Mouse (Mus musculus) lung, embryonic 16.5 days (tissue): ENCODE data around the gene Cbx7. TPM values are rescaled to one million over a fixed set of nuclear protein-coding genes. Genes with fewer than 3 reads are reported as not detected.

Experiments
- ATAC-seq: fragments of 200-750 bp; cut with Nextera tagmentation; 2 replicates; pipeline ENCODE4 v1.8.0; 2017; ENCODE audit warnings: low read depth, mild to moderate bottlenecking, moderate library complexity
- H3K27ac ChIP-seq: fragments of 300-500 bp; sonication (generic); 2 replicates; pipeline ENCODE4 v1.5.1; 2014; ENCODE audit warnings: mild to moderate bottlenecking, control low read depth, low read length
- H3K27me3 ChIP-seq: fragments of 300-500 bp; sonication (generic); 2 replicates; pipeline ENCODE4 v1.6.1; 2014; ENCODE audit warnings: low read depth, low read length, mixed read lengths; ENCODE audit not compliant: control insufficient read depth, insufficient read depth
- H3K36me3 ChIP-seq: fragments of 300-500 bp; sonication (generic); 2 replicates; pipeline ENCODE4 v1.6.1; 2014; ENCODE audit warnings: low read length; ENCODE audit not compliant: control insufficient read depth, insufficient read depth
- H3K4me1 ChIP-seq: fragments of 300-500 bp; sonication (generic); replicated peaks from 2 replicates; pipeline ENCODE4 v1.6.1; 2014; ENCODE audit warnings: low read length, mixed read lengths; ENCODE audit not compliant: control insufficient read depth, insufficient read depth
- H3K4me2 ChIP-seq: fragments of 300-500 bp; sonication (generic); 2 replicates; pipeline ENCODE4 v1.6.1; 2014; ENCODE audit warnings: low read depth, low read length, control low read depth
- H3K4me3 ChIP-seq: fragments of 300-500 bp; sonication (generic); 2 replicates; pipeline ENCODE4 v1.5.1; 2014; ENCODE audit warnings: mild to moderate bottlenecking, low read length, control low read depth
- H3K9ac ChIP-seq: fragments of 300-500 bp; sonication (generic); 2 replicates; pipeline ENCODE4 v1.6.1; 2014; ENCODE audit warnings: low read length, control low read depth
- H3K9me3 ChIP-seq: fragments of 300-500 bp; sonication (generic); 2 replicates; pipeline ENCODE4 v1.6.1; 2016; ENCODE audit warnings: low read length; ENCODE audit not compliant: control insufficient read depth
- WGBS: fragments of 180-500 bp; shearing (Covaris S2); extraction: QIAGEN DNeasy Blood & Tissue Kit; methylation state at CpG from one replicate; pipeline ENCODE4 v1.1.7; 2014; 5-methylcytosine and 5-hydroxymethylcytosine counted together
- polyA plus RNA-seq: library from polyadenylated mRNA; unstranded; fragments of >200 nt; fragmentation: Nextera tagmentation; extraction: Ambion mirVana; gene quantifications from 2 replicates; pipeline ENCODE4 v1.2.1, GENCODE M21; 2015

Cbx7 gene
- polyA plus RNA-seq, 1 experiment from 2014 or later: 3.1 TPM

- Histone ChIP-seq H3K36me3 (no peaks in the 10 kb centered on the region), H3K9me3 (no peaks in the 10 kb centered on the region), H3K9ac (peak overlapping the region; percentile 38), H3K4me2 (peak overlapping the region; percentile 9; the same call in 1 of the 2 replicates), H3K27me3 (no peaks in the 10 kb centered on the region), H3K4me1 (peaks cover 24% of the 10 kb centered on the region), H3K4me3 (no peak overlapping the region), H3K27ac (peak overlapping the region; percentile 77)
- ATAC-seq: peak; percentile 18; the same call in 1 of the 2 replicates
- 63% methylated on average over 10 of the region's 10 CpGs for WGBS
Observed at GRCm38 (mm10) chr15:80005436-80005835, 34.5 kb upstream of the Cbx7 start.

- WGBS: 39% methylated on average over 14 of the region's 14 CpGs
Observed at GRCm38 (mm10) chr15:80004644-80005340, 33.9 kb upstream of the Cbx7 start.

GRCm38 (mm10) chr15:80003581-80003980 is 32.7 kb upstream of the Cbx7 start:
- no peak overlapping the region for H3K4me2 ChIP-seq
- no peaks in the 10 kb centered on the region for H3K27me3 ChIP-seq
- WGBS: 47% methylated on average over 2 of the region's 2 CpGs
- no peaks in the 10 kb centered on the region for H3K9me3 ChIP-seq
- H3K36me3 ChIP-seq: no peaks in the 10 kb centered on the region
- H3K4me1 ChIP-seq: peaks cover 17% of the 10 kb centered on the region
- H3K9ac ChIP-seq: peak overlapping the region; percentile 18; the same call in 1 of the 2 replicates
- no peak overlapping the region for H3K4me3 ChIP-seq
- no peak for ATAC-seq
- H3K27ac ChIP-seq: peak overlapping the region; percentile 76

More at GRCm38 (mm10) chr15:80004644-80005340, 33.9 kb upstream of the Cbx7 start:
- Histone ChIP-seq H3K4me1 (peaks cover 22% of the 10 kb centered on the region), H3K27me3 (no peaks in the 10 kb centered on the region), H3K9me3 (no peaks in the 10 kb centered on the region), H3K27ac (peak overlapping the region; percentile 77), H3K4me2 (peak overlapping the region; percentile 11; the same call in 1 of the 2 replicates), H3K4me3 (no peak overlapping the region), H3K9ac (peak overlapping the region; percentile 38), H3K36me3 (no peaks in the 10 kb centered on the region)
- peak; percentile 84 for ATAC-seq

- no peak overlapping the region for H3K27ac ChIP-seq
- H3K4me2 ChIP-seq: no peak overlapping the region
- H3K4me1 ChIP-seq: peaks cover 17% of the 10 kb centered on the region
- no peaks in the 10 kb centered on the region for H3K27me3 ChIP-seq
- no peak overlapping the region for H3K4me3 ChIP-seq
- WGBS: 86% methylated on average over 23 of the region's 23 CpGs
- H3K9me3 ChIP-seq: no peaks in the 10 kb centered on the region
- ATAC-seq: no peak
- peaks cover 3% of the 10 kb centered on the region; the same call in 1 of the 2 replicates for H3K36me3 ChIP-seq
- H3K9ac ChIP-seq: no peak overlapping the region
Observed at GRCm38 (mm10) chr15:80001601-80002000, 30.7 kb upstream of the Cbx7 start.

GRCm38 (mm10) chr15:80000694-80001093 is 29.8 kb upstream of the Cbx7 start:
- Histone ChIP-seq H3K4me2 (no peak overlapping the region), H3K27me3 (no peaks in the 10 kb centered on the region), H3K9ac (no peak overlapping the region), H3K4me1 (peaks cover 8% of the 10 kb centered on the region), H3K36me3 (peaks cover 3% of the 10 kb centered on the region; the same call in 1 of the 2 replicates), H3K27ac (no peak overlapping the region), H3K9me3 (no peaks in the 10 kb centered on the region), H3K4me3 (no peak overlapping the region)
- no peak for ATAC-seq
- WGBS: 30% methylated on average over 8 of the region's 8 CpGs

- H3K4me1 ChIP-seq: no peaks in the 10 kb centered on the region
- H3K9ac ChIP-seq: no peak overlapping the region
- no peak overlapping the region for H3K4me3 ChIP-seq
- H3K27ac ChIP-seq: no peak overlapping the region
- no peak; the same call in 1 of the 2 replicates for ATAC-seq
- 56% methylated on average over 3 of the region's 3 CpGs for whole genome bisulfite sequencing
- no peaks in the 10 kb centered on the region for H3K9me3 ChIP-seq
- no peaks in the 10 kb centered on the region for H3K27me3 ChIP-seq
- H3K4me2 ChIP-seq: no peak overlapping the region
- peaks cover 3% of the 10 kb centered on the region; the same call in 1 of the 2 replicates for H3K36me3 ChIP-seq
Observed at GRCm38 (mm10) chr15:79997988-79998387, 27.1 kb upstream of the Cbx7 start.

- H3K4me1 ChIP-seq: no peaks in the 10 kb centered on the region
- no peaks in the 10 kb centered on the region for H3K27me3 ChIP-seq
- no peak overlapping the region for H3K9ac ChIP-seq
- no peak overlapping the region for H3K27ac ChIP-seq
- peaks cover 3% of the 10 kb centered on the region; the same call in 1 of the 2 replicates for H3K36me3 ChIP-seq
- no peak overlapping the region for H3K4me2 ChIP-seq
- H3K4me3 ChIP-seq: no peak overlapping the region
- no peak for ATAC-seq
- WGBS: 86% methylated on average over 11 of the region's 11 CpGs
- H3K9me3 ChIP-seq: no peaks in the 10 kb centered on the region
Observed at GRCm38 (mm10) chr15:79996781-79997180, 25.9 kb upstream of the Cbx7 start.

GRCm38 (mm10) chr15:79995552-79995951 is 24.6 kb upstream of the Cbx7 start:
- H3K4me2 ChIP-seq: no peak overlapping the region
- no peaks in the 10 kb centered on the region for H3K9me3 ChIP-seq
- no peak overlapping the region for H3K27ac ChIP-seq
- H3K36me3 ChIP-seq: peaks cover 3% of the 10 kb centered on the region; the same call in 1 of the 2 replicates
- no peaks in the 10 kb centered on the region for H3K4me1 ChIP-seq
- no peak overlapping the region for H3K9ac ChIP-seq
- no peaks in the 10 kb centered on the region for H3K27me3 ChIP-seq
- no peak overlapping the region for H3K4me3 ChIP-seq
- WGBS: 90% methylated on average over 7 of the region's 7 CpGs
- ATAC-seq: no peak

- no peak for ATAC-seq
- Histone ChIP-seq H3K4me1 (no peaks in the 10 kb centered on the region), H3K9ac (no peak overlapping the region), H3K4me2 (no peak overlapping the region), H3K4me3 (no peak overlapping the region), H3K9me3 (no peaks in the 10 kb centered on the region), H3K36me3 (peaks cover 3% of the 10 kb centered on the region; the same call in 1 of the 2 replicates), H3K27ac (no peak overlapping the region), H3K27me3 (no peaks in the 10 kb centered on the region)
- WGBS: 76% methylated on average over 4 of the region's 4 CpGs
Observed at GRCm38 (mm10) chr15:79994566-79994965, 23.6 kb upstream of the Cbx7 start.
